Mouse (Mus musculus): ENCODE results near the gene Orai2. TPM values are rescaled to one million over a fixed set of nuclear protein-coding genes. Genes with fewer than 3 reads are reported as not detected.

Orai2 gene
- polyA plus RNA-seq, 1 experiment from 2014 or later, result 6.2 TPM

DNA sequence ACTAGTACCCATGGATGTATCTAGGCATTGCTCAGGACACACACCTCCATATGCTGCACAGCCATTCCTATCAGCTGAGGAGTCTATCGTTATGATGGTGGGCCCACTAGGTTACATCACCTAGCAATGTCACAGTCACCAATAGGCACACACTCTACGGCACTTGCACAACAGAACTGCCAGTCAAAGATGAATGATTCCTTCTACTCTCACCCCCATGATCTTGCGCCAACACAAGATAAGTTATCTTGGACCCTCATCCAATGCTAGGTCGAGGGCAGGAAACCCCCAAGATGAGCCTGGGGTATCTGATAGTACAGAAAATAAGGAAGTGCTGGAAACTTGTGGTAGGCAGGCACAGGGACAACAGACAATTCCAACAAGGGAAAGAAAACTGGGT lies 12.3 kb upstream of the Orai2 start:
- H3K27me3 ChIP-seq (replicated peaks; ENCODE audit: control insufficient read depth, insufficient read depth, low read length), result no peaks in the 10 kb centered on the region
- H3K36me3 ChIP-seq (ENCODE audit: control insufficient read depth, insufficient read depth, low read length), result peaks cover 83% of the 10 kb centered on the region
- no peak overlapping the region for H3K4me2 ChIP-seq (ENCODE audit: low read length)
- WGBS, result 85% methylated on average over 4 of the region's 4 CpGs
- no peak overlapping the region for H3K9ac ChIP-seq (ENCODE audit: low read length)
- H3K27ac ChIP-seq (ENCODE audit: low read depth), result no peak overlapping the region
- H3K9me3 ChIP-seq (ENCODE audit: control insufficient read depth, low read length), result no peaks in the 10 kb centered on the region
- no peak overlapping the region for H3K4me3 ChIP-seq (ENCODE audit: low read depth, low read length)
- ATAC-seq (replicated peaks; ENCODE audit: low FRiP score, low TSS enrichment, low read depth), result no peak
- no peaks in the 10 kb centered on the region for H3K4me1 ChIP-seq (replicated peaks; ENCODE audit: control insufficient read depth, insufficient read depth, low read length)
- no peak for DNase-seq (ENCODE audit: low spot score)

DNA sequence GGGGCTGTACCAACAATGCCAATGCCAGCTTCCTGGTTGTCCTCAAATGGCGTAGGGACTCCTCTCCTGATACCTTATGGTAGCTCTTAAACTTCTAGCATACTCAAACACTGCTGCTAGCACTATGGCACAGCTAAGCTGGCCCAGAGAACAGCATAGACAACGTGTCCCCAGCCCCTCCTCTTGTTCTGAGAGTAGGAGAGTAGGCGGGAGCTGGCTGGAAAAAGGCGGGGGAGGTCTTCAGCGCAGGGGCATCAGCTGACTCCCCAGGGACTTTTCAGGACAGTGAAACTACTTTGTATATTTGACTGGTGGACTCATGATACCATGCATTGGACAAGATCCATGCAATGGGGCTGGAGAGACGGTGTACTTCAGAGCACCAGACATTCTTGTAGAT lies 11.5 kb upstream of the Orai2 start:
- H3K9me3 ChIP-seq (ENCODE audit: control insufficient read depth, low read length), result no peaks in the 10 kb centered on the region
- H3K27me3 ChIP-seq (replicated peaks; ENCODE audit: control insufficient read depth, insufficient read depth, low read length), result no peaks in the 10 kb centered on the region
- no peaks in the 10 kb centered on the region for H3K4me1 ChIP-seq (replicated peaks; ENCODE audit: control insufficient read depth, insufficient read depth, low read length)
- H3K4me2 ChIP-seq (ENCODE audit: low read length), result no peak overlapping the region
- WGBS, result 86% methylated on average over 6 of the region's 6 CpGs
- no peak for ATAC-seq (replicated peaks; ENCODE audit: low FRiP score, low TSS enrichment, low read depth)
- no peak overlapping the region for H3K27ac ChIP-seq (ENCODE audit: low read depth)
- DNase-seq (ENCODE audit: low spot score), result no peak
- no peak overlapping the region for H3K9ac ChIP-seq (ENCODE audit: low read length)
- no peak overlapping the region for H3K4me3 ChIP-seq (ENCODE audit: low read depth, low read length)
- peaks cover 77% of the 10 kb centered on the region for H3K36me3 ChIP-seq (ENCODE audit: control insufficient read depth, insufficient read depth, low read length)

DNA sequence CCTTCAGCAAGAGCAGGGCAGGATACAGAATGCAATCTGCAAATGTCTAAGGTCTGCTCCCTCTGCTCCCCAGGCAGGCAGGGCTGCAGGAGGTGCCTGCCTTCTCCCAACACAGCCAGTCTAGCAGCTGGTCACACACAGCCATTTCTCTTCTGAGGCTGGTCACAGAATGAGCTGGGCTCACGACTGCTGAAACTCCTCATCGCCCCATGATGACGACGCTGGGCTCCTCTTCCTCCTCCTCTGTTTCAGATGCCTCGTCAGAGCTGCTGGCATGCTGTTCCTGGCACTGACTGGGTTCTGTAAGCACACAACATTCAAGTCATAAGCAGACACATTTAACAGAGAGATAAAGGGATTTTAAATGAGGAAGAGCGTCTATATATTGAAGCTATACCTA lies 10.7 kb upstream of the Orai2 start:
- no peak for DNase-seq (ENCODE audit: low spot score)
- Histone ChIP-seq H3K27ac (ENCODE audit: low read depth) (no peak overlapping the region), H3K4me2 (ENCODE audit: low read length) (no peak overlapping the region), H3K9ac (ENCODE audit: low read length) (no peak overlapping the region), H3K4me1 (replicated peaks; ENCODE audit: control insufficient read depth, insufficient read depth, low read length) (no peaks in the 10 kb centered on the region), H3K4me3 (ENCODE audit: low read depth, low read length) (no peak overlapping the region), H3K27me3 (replicated peaks; ENCODE audit: control insufficient read depth, insufficient read depth, low read length) (no peaks in the 10 kb centered on the region), H3K9me3 (ENCODE audit: control insufficient read depth, low read length) (no peaks in the 10 kb centered on the region), H3K36me3 (ENCODE audit: control insufficient read depth, insufficient read depth, low read length) (peaks cover 74% of the 10 kb centered on the region)
- WGBS, result 91% methylated on average over 6 of the region's 6 CpGs
- ATAC-seq (replicated peaks; ENCODE audit: low FRiP score, low TSS enrichment, low read depth), result no peak

DNA sequence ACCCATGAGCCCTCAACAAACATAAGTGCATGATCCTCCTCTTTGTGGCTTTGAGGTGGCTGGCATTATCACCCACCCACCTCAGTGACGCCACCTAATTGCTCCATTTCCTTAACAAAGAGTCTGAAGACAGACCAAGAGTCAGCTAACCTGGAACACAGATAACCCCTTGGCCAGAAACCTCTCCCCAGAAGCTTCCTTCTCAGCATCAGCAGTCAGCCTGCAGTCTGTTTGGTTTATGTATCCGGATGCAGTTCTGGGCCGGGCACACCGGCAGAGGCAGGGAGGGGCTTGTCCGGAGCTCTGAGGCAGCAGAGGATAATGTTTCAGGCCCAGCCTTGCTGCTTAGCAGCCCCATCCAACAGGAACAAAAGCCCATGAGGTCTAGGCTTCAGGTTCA lies 9.1 kb upstream of the Orai2 start:
- no peak for DNase-seq (ENCODE audit: low spot score)
- Histone ChIP-seq H3K9me3 (ENCODE audit: control insufficient read depth, low read length) (no peaks in the 10 kb centered on the region), H3K36me3 (ENCODE audit: control insufficient read depth, insufficient read depth, low read length) (peaks cover 58% of the 10 kb centered on the region), H3K4me1 (replicated peaks; ENCODE audit: control insufficient read depth, insufficient read depth, low read length) (no peaks in the 10 kb centered on the region), H3K9ac (ENCODE audit: low read length) (no peak overlapping the region), H3K4me2 (ENCODE audit: low read length) (no peak overlapping the region), H3K27ac (ENCODE audit: low read depth) (no peak overlapping the region), H3K4me3 (ENCODE audit: low read depth, low read length) (no peak overlapping the region), H3K27me3 (replicated peaks; ENCODE audit: control insufficient read depth, insufficient read depth, low read length) (no peaks in the 10 kb centered on the region)
- no peak for ATAC-seq (replicated peaks; ENCODE audit: low FRiP score, low TSS enrichment, low read depth)
- 84% methylated on average over 5 of the region's 5 CpGs for WGBS

DNA sequence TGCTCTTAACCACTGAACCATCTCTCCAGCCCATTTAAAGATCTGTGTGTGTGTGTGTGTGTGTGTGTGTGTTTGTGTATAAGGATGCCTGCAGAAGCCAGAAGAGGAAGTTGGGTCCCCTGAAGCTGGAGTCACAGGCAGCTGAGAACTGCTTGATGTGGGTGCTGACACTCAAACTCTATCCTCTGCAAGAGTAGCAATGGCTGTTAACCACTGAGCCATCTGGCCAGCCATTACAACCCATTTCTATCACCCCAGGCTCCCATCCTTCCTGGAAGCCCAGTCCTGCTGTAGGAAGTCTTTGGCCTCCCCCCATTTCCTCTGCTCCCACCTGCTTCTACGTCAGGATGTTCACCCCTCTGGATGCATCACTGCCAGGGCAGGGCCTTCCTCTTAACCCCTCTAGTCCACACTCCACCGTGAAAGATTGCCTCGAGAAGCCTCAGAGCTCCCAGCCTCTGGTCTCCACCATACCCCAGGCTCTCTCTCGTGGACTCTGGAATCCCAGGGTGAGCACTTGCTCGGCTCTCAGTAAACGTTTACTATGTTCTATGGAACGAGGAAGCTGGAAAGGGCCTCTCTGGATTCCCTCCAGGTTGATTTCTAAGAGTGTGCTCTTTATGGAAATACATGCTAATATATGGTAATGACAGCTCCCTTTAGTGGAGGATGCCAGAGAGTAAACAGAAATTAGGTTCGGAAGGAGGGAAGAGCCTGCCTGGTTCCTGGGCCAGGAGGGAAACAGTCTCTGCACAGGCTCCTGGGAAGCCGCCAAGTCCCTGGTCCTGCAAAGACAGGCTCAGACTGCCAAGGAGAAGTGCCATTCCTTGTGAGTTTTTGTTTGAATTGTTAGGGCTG lies 3.3 kb upstream of the Orai2 start:
- no peak for ATAC-seq (replicated peaks; ENCODE audit: low FRiP score, low TSS enrichment, low read depth)
- no peaks in the 10 kb centered on the region for H3K27me3 ChIP-seq (replicated peaks; ENCODE audit: control insufficient read depth, insufficient read depth, low read length)
- no peak overlapping the region for H3K9ac ChIP-seq (ENCODE audit: low read length)
- H3K9me3 ChIP-seq (ENCODE audit: control insufficient read depth, low read length), result no peaks in the 10 kb centered on the region
- no peak overlapping the region for H3K27ac ChIP-seq (ENCODE audit: low read depth)
- H3K4me1 ChIP-seq (replicated peaks; ENCODE audit: control insufficient read depth, insufficient read depth, low read length), result peaks cover 10% of the 10 kb centered on the region
- no peak for DNase-seq (ENCODE audit: low spot score)
- H3K4me2 ChIP-seq (ENCODE audit: low read length), result no peak overlapping the region
- H3K36me3 ChIP-seq (ENCODE audit: control insufficient read depth, insufficient read depth, low read length), result peaks cover 9% of the 10 kb centered on the region
- whole genome bisulfite sequencing, result 35% methylated on average over 9 of the region's 9 CpGs
- no peak overlapping the region for H3K4me3 ChIP-seq (ENCODE audit: low read depth, low read length)

DNA sequence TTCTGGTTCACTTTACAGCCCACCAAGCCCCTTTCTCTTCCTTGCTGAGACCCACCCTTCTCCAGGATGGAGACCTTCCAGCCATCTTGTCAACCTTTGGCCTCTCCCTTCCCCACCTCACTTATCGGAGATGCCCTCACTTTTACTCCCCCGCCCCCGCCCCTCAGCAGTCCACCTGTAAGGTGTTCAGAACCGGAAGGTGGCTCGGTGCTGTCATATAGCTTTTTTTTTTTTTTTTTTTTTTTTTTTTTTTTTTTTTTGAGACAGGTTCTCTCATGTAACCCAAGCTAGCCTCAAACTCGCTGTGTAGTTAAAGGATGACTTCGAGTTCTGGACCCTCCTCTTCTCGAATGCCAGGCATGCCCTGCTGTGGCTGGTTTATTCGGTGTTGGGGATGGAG lies 2.4 kb upstream of the Orai2 start:
- no peak overlapping the region for H3K4me2 ChIP-seq (ENCODE audit: low read length)
- 74% methylated on average over 9 of the region's 9 CpGs for WGBS
- ATAC-seq (replicated peaks; ENCODE audit: low FRiP score, low TSS enrichment, low read depth) (no peak), DNase-seq (ENCODE audit: low spot score) (no peak)
- H3K36me3 ChIP-seq (ENCODE audit: control insufficient read depth, insufficient read depth, low read length), result no peaks in the 10 kb centered on the region
- no peaks in the 10 kb centered on the region for H3K27me3 ChIP-seq (replicated peaks; ENCODE audit: control insufficient read depth, insufficient read depth, low read length)
- no peaks in the 10 kb centered on the region; the same call in 1 of the 2 replicates for H3K9me3 ChIP-seq (ENCODE audit: control insufficient read depth, low read length)
- no peak overlapping the region for H3K9ac ChIP-seq (ENCODE audit: low read length)
- H3K4me3 ChIP-seq (ENCODE audit: low read depth, low read length), result no peak overlapping the region
- H3K27ac ChIP-seq (ENCODE audit: low read depth), result no peak overlapping the region
- H3K4me1 ChIP-seq (replicated peaks; ENCODE audit: control insufficient read depth, insufficient read depth, low read length), result peaks cover 10% of the 10 kb centered on the region

DNA sequence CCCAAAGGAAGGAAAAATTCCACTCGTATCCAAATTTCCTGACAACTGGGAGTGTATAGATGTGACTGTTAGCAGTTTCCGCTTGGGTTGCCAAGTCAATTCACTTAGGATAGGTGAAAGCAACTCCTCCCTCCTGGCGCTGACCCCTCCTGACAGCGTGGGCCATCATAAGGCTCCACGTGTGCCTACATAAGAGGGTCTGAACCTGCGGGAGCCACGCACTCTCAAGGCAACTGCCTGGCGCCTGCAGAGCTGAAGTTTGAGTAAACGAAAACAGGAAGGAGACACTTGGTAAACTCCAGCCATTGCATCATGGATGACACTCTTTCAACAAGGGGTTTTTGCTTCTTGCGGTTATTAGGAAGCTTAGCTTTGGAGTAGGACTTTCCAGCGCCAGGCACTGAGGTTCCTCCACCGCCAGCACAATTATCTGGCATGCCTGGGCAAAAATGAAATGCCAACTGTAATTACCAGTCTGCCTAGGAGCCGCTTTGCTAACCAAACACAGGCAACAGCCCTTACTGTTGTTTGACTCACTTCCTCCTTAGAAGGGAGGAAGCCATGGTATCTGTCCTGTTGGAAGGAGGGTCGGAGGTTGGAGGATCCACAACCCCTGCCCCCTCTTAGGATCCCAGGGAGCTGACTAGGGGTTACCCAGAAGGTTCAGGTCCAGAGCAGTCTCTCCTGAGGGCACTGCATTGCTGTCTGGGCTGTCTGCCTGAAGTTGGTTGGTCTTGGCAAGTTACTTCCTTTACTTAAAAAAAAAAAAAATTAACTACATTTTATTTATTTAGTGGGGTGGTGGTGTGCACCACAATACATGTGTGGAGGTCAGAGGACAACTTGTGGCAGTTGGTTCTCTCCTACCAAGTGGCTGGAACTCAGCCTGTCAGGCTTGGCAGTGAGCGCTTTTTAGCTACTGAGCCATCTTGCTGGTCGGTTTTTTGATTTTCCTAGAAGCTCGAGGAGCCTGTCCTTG lies 1.1 kb upstream of the Orai2 start:
- DNase-seq (ENCODE audit: low spot score), result peak; percentile 57
- Histone ChIP-seq H3K4me1 (replicated peaks; ENCODE audit: control insufficient read depth, insufficient read depth, low read length) (peaks cover 10% of the 10 kb centered on the region), H3K27me3 (replicated peaks; ENCODE audit: control insufficient read depth, insufficient read depth, low read length) (no peaks in the 10 kb centered on the region), H3K9me3 (ENCODE audit: control insufficient read depth, low read length) (no peaks in the 10 kb centered on the region; the same call in 1 of the 2 replicates), H3K4me3 (ENCODE audit: low read depth, low read length) (peak overlapping the region; percentile 43), H3K4me2 (ENCODE audit: low read length) (peak overlapping the region; percentile 74), H3K9ac (ENCODE audit: low read length) (no peak overlapping the region), H3K27ac (ENCODE audit: low read depth) (peak overlapping the region; percentile 10; the same call in 1 of the 2 replicates), H3K36me3 (ENCODE audit: control insufficient read depth, insufficient read depth, low read length) (no peaks in the 10 kb centered on the region)
- 28% methylated on average over 17 of the region's 17 CpGs for WGBS
- ATAC-seq (replicated peaks; ENCODE audit: low FRiP score, low TSS enrichment, low read depth), result 0 out of 2 replicates have a peak, but pooled peaks have one; percentile 1

DNA sequence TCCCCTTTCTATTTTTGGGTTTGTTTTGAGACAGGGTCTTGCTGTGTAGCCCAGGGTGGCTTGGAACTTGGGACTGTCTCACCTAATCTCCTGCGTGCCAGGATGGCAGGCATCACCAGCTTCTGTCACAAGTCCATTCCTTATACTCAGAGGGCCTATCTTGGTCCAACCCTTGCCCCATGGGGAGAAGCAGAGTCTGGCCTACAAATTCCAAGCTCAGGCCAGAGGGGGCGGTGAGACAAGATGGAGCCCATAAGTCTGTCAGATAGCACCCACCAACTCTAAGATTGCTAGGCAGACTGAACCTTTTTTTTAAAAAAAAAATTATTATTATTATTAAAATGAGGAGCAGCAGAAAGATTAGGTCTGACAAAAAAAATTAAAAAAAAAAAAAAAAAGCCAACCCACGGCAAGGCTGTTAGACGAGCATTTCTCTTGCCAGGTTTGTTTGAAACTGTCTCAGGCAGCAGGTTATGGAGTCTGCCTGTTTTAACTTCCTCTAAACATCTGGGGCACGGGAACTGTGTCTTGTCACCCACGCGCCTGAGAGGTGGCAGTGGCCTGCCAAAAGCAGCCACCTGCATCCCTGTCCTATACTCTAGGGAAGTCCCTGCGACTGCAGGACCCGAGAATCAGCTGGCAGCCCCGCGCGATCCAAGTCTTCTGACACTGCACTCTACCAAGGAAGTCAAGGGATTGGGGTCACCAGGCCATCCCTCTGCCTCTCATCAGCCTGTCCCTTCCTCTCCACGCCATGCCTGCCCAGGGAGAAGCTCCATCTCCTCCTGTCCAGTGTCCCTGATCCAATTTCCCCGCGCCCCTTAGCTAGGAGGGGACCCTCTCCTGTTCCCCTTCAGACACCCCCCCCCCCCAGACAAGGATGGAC lies 644 bp downstream of the Orai2 start:
- H3K9me3 ChIP-seq (ENCODE audit: control insufficient read depth, low read length), result no peaks in the 10 kb centered on the region; the same call in 1 of the 2 replicates
- no peak overlapping the region for H3K27ac ChIP-seq (ENCODE audit: low read depth)
- ATAC-seq (replicated peaks; ENCODE audit: low FRiP score, low TSS enrichment, low read depth) (peak; percentile 33; the same call in 1 of the 2 replicates), DNase-seq (ENCODE audit: low spot score) (peak; percentile 76)
- peaks cover 10% of the 10 kb centered on the region for H3K4me1 ChIP-seq (replicated peaks; ENCODE audit: control insufficient read depth, insufficient read depth, low read length)
- H3K9ac ChIP-seq (ENCODE audit: low read length), result peak overlapping the region; percentile 11
- H3K36me3 ChIP-seq (ENCODE audit: control insufficient read depth, insufficient read depth, low read length), result no peaks in the 10 kb centered on the region
- peak overlapping the region; percentile 43 for H3K4me3 ChIP-seq (ENCODE audit: low read depth, low read length)
- peak overlapping the region; percentile 74 for H3K4me2 ChIP-seq (ENCODE audit: low read length)
- H3K27me3 ChIP-seq (replicated peaks; ENCODE audit: control insufficient read depth, insufficient read depth, low read length), result no peaks in the 10 kb centered on the region
- 12% methylated on average over 15 of the region's 15 CpGs for WGBS

Data from intestine, embryonic 14.5 days (tissue).